Mouse (Mus musculus) retina, embryonic 14.5 days (tissue): ENCODE results near the gene Pigo.

Experiments
- DNase-seq: peaks from one replicate; pipeline ENCODE4 v3.0.0-alpha.2; 2015; ENCODE audit warnings: low spot score

The Pigo gene

GRCm38 (mm10) chr4:43025084-43025960 lies at the start of gene Pigo:
Gene Pigo (minus strand): TSS chr4:43025819.
- peak; percentile 97 for DNase-seq

GRCm38 (mm10) chr4:43074923-43075322 lies 49.3 kb upstream of the Pigo start:
- DNase-seq, result no peak

- no peak for DNase-seq
Observed at GRCm38 (mm10) chr4:43065471-43065870, 39.9 kb upstream of the Pigo start.

GRCm38 (mm10) chr4:43060286-43060685 lies 34.7 kb upstream of the Pigo start:
- DNase-seq, result no peak

GRCm38 (mm10) chr4:43059697-43060096 lies 34.1 kb upstream of the Pigo start:
- no peak for DNase-seq

- DNase-seq, result peak; percentile 96
Observed at GRCm38 (mm10) chr4:43058753-43059654, 33.4 kb upstream of the Pigo start, which contains the start of gene Unc13b. Gene Unc13b (plus strand): TSS chr4:43058953.

- DNase-seq, result no peak
Observed at GRCm38 (mm10) chr4:43058392-43058752, 32.8 kb upstream of the Pigo start.

- DNase-seq, result no peak
Observed at GRCm38 (mm10) chr4:43057654-43058053, 32.0 kb upstream of the Pigo start.

GRCm38 (mm10) chr4:43052627-43053026 lies 27.0 kb upstream of the Pigo start:
- peak; percentile 94 for DNase-seq

GRCm38 (mm10) chr4:43047231-43047630 lies 21.6 kb upstream of the Pigo start:
- DNase-seq, result peak; percentile 95

- DNase-seq, result no peak
Observed at GRCm38 (mm10) chr4:43046607-43047006, 21.0 kb upstream of the Pigo start.

- peak; percentile 99 for DNase-seq
Observed at GRCm38 (mm10) chr4:43045659-43046302, 20.2 kb upstream of the Pigo start, which contains the start of gene Fam214b. Gene Fam214b (minus strand): TSS chr4:43046220.

- no peak for DNase-seq
Observed at GRCm38 (mm10) chr4:43045285-43045658, 19.7 kb upstream of the Pigo start.

- DNase-seq, result peak; percentile 32
Observed at GRCm38 (mm10) chr4:43044673-43045072, 19.1 kb upstream of the Pigo start.

- peak; percentile 92 for DNase-seq
Observed at GRCm38 (mm10) chr4:43043644-43044357, 18.2 kb upstream of the Pigo start.

- DNase-seq, result no peak
Observed at GRCm38 (mm10) chr4:43040881-43041547, 15.4 kb upstream of the Pigo start.

GRCm38 (mm10) chr4:43040114-43040572 lies 14.5 kb upstream of the Pigo start:
- DNase-seq, result peak; percentile 97

- DNase-seq, result no peak
Observed at GRCm38 (mm10) chr4:43039609-43040008, 14.0 kb upstream of the Pigo start.

GRCm38 (mm10) chr4:43038567-43039495 lies 13.2 kb upstream of the Pigo start:
- DNase-seq, result peak; percentile 26
